Mouse (Mus musculus) liver, adult 2 months (tissue): ENCODE measurements around the gene Cnbd2.

ENCODE experiments used
- CTCF ChIP-seq: fragments of 200-500 bp; IDR thresholded peaks from 2 replicates; pipeline ENCODE4 v1.5.1; 2011; ENCODE audit warnings: low read depth, low read length, control low read depth
- POLR2A ChIP-seq: fragments of 200-500 bp; IDR thresholded peaks from 2 replicates; pipeline ENCODE4 v1.6.1; 2011; ENCODE audit warnings: low read length, control low read depth; ENCODE audit not compliant: insufficient read depth; ENCODE audit errors: extremely low read depth

GRCm38 (mm10) chr2:156295601-156296063 is 16.5 kb upstream of the Cnbd2 start:
- no peak for TF ChIP-seq CTCF
- no peak for TF ChIP-seq POLR2A
